Mouse (Mus musculus) splenic B cell, adult 2 months (primary cell): ENCODE data around the gene Wnt16.

Experiments
- DNase-seq: peaks from one replicate; pipeline ENCODE4 v3.0.0-alpha.2; 2011; ENCODE audit warnings: low read depth, low spot score
- H3K27me3 ChIP-seq: 2 replicates; pipeline ENCODE4 v1.6.1; 2012; ENCODE audit warnings: mild to moderate bottlenecking, low read length, moderate library complexity, mixed read lengths; ENCODE audit not compliant: control insufficient read depth, poor library complexity, insufficient read depth, severe bottlenecking
- H3K36me3 ChIP-seq: 2 replicates; pipeline ENCODE4 v1.6.1; 2012; ENCODE audit warnings: mild to moderate bottlenecking, low read length, moderate library complexity, mixed read lengths; ENCODE audit not compliant: control insufficient read depth, poor library complexity, insufficient read depth, severe bottlenecking

Gene Wnt16

DNA sequence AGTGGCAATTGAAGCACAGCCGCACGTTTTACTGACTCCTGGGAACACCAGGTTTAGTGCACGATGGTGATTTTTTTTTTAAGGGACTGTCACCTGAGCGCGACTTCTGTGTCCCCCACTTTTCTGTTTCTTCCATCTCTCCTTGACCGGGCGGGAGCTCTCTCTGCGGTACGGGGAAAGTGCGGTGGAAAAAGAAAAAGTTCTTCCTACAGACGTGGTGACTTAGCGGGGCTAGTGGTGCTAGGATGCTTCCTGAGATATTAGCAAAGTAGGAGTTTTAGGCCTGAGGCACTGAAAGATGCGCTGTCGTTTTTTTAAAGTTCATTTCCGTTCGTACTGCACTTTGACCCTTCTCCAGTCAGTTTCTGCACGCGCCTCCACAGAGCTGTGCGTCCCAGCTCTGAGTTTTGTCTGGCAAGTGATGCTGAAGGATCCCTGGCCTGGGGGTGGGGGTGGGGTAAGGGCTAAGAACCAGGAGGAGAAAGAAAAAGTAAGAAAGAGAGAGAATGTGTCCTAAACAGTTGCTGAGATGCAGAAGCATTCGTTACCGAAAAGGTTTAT is 1.5 kb downstream of the Wnt16 start:
- H3K36me3 ChIP-seq: no peaks in the 10 kb centered on the region
- H3K27me3 ChIP-seq: no peaks in the 10 kb centered on the region; the same call in 1 of the 2 replicates
- no peak for DNase-seq

DNA sequence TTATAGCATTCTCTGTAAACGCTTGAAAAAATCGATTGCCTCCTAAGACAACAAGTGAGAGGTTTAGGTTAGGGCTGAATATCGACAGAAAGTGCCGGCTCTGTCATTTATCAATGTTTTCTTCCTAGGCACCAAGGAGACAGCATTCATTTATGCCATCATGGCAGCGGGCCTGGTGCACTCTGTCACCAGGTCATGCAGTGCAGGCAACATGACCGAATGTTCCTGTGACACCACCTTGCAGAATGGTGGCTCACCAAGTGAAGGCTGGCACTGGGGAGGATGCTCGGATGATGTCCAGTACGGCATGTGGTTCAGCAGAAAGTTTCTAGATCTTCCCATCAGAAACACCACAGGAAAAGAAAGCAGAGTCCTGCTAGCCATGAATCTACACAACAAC is 2.8 kb downstream of the Wnt16 start:
- DNase-seq: no peak
- Histone ChIP-seq H3K27me3 (no peaks in the 10 kb centered on the region; the same call in 1 of the 2 replicates), H3K36me3 (no peaks in the 10 kb centered on the region)

DNA sequence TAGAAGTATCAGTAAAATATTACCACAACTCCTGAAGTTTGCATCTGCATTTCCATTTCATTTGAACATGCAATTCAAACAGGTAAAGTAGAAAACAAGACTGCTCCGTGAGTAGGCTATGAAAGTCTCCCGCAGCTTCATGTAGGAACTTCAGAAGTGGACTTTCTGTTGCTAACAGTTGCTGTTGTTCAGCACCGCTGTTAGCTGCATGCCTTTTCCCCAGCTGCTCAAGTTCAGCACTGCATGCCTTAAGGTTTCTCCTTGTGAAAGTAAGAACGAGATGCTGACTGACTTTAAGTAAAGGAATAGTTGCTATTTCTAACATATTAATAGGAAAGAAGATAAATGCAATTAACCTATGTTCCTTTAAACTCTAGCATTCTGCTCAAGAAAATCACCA is 4.0 kb downstream of the Wnt16 start:
- no peak for DNase-seq
- H3K27me3 ChIP-seq: no peaks in the 10 kb centered on the region; the same call in 1 of the 2 replicates
- H3K36me3 ChIP-seq: no peaks in the 10 kb centered on the region

DNA sequence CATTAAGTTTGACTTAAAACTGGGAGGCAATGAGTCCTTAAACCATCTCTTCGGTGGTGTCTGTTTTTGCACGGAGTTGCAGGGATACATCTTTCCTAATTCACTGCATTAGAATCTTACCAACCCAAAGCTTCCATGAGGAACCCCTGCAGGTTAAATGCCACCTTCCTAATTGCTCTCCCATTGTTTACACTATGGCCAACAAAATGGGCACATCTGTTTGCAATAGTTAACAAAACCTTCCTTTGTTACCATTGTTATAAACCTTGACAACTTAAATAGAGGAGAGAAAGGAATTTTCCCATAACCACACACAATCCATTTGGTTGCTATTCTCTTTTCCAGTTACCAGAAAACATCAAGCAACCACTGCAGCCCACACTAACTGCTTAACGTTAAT is 5.9 kb downstream of the Wnt16 start:
- Histone ChIP-seq H3K27me3 (no peaks in the 10 kb centered on the region; the same call in 1 of the 2 replicates), H3K36me3 (no peaks in the 10 kb centered on the region)
- no peak for DNase-seq

DNA sequence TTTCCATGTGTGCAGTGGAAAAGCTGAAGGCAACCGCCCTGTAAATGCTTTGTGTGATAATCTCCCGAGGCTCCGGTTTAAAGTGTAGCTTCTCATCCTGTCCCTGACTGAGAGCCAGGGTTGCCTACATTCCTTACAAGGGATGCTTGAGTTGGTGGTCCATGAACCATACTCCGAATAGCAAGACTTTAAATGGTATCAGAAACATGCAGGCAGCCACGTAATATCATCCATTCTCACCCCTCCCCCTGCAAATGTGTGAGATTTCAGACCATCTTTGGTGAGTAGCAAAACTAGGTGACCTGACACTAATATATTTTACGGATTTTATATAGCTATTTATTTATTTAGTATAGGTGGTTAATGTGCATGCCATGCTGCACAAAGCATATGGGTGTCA is 9.0 kb downstream of the Wnt16 start:
- no peak for DNase-seq
- Histone ChIP-seq H3K36me3 (peaks cover 2% of the 10 kb centered on the region; the same call in 1 of the 2 replicates), H3K27me3 (no peaks in the 10 kb centered on the region; the same call in 1 of the 2 replicates)

DNA sequence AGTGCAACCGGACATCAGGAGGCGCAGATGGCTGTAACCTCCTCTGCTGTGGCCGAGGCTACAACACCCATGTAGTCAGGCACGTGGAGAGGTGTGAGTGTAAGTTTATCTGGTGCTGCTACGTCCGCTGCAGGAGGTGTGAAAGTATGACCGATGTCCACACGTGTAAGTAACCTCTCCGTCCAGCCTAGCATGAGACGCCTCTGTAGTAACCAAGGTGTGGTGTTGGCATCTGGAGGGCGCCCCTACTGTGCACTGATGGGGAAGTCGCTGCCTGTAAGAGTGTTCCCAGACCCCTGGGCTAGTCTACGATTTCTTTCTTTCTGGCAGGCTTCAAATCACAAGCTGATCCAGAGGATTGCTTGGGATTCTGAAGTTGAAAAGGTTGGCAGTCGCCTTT is 10.0 kb downstream of the Wnt16 start:
- no peak for DNase-seq
- Histone ChIP-seq H3K27me3 (no peaks in the 10 kb centered on the region), H3K36me3 (peaks cover 2% of the 10 kb centered on the region; the same call in 1 of the 2 replicates)

DNA sequence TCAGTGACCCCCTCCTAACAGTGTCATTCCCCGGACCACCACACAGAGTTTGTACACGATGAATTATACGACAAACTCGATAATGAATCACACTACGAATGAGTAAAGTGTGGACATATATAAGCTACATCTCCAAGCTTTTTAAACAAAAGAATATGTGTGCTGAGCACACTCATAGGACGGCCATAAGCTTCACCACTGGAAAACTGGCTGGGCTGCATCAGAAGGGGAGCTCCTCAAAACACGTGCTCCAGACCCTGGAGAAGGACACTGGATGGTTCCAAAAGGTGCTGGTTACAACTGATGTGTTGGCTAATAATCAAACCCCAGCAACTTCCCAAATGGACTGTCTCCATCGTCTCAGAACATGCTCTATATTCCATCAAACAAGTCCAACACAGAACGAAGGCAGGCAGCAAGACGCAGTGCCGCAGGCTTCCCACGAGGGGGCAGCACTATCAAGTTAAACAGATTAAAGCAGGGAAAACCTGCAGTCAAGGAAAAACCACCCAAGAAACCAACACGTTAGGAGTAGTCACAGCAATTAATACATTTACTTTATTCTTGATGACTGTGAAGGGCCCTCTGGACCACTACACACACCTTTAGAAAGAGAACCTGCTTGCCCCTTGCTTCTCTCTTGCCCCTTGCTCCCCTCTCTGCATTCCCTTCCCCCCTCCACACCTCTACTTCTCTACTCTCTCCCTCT is 37.5 kb downstream of the Wnt16 start:
- H3K27me3 ChIP-seq: no peaks in the 10 kb centered on the region
- peaks cover 4% of the 10 kb centered on the region; the same call in 1 of the 2 replicates for H3K36me3 ChIP-seq
- DNase-seq: peak; percentile 80

DNA sequence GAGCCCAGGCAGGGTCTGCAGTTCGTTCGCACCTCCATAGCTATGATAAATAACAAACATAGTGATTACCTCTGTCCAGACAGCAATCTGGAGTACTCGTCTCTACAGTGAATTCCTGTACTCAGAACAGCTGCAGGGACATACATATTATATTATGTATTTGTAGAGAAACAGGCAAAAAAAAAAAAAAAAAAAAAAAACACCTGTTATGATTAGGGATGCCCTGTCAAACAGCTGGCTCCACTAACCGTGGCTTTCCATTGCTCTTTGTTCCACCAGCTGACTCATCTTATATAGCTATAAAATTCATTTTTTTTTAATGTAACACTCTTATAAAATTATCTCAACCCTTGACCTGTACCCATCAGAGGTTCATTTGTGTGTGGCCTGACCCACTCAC is 38.3 kb downstream of the Wnt16 start:
- no peak for DNase-seq
- no peaks in the 10 kb centered on the region for H3K27me3 ChIP-seq
- H3K36me3 ChIP-seq: peaks cover 2% of the 10 kb centered on the region; the same call in 1 of the 2 replicates

DNA sequence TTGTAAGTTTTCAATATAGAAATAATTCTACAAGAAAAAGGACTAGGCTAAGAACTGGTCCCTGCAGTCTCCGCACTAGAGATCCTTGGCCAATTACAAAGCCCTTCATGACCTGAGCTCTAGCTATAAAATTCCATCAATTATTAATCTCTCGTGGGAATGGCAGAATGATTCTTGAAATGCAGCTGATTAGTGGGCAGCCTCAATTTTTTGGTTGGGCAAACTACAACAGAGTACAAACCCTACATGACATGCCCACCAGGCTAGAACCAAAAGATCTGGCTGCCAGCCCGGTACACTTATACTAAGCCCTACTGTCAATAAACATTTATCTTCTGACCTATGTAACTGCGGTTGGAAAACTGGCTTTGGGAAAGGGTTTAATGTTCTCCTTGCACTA is 39.1 kb downstream of the Wnt16 start:
- DNase-seq: no peak
- Histone ChIP-seq H3K27me3 (no peaks in the 10 kb centered on the region), H3K36me3 (peaks cover 2% of the 10 kb centered on the region; the same call in 1 of the 2 replicates)

DNA sequence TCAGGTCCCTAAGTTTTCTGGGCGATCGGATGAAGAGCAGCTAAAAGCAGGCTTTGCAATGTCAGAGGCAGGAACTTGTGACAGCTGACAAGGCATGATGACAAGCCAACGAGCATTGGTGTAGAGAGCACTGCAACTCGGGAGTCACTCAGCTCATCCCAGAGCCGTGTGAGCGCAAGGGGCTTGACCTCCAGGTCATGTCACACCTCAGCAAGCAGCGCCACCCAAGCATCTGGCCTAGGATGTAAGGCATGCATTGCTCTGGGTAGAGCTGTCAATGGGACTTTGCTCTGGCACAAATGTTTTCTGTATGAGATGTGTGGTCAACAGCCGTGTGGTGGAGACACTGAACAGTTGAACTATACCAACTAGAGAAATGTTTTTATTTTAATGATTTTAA is 39.9 kb downstream of the Wnt16 start:
- DNase-seq: no peak
- peaks cover under 1% of the 10 kb centered on the region; the same call in 1 of the 2 replicates for H3K36me3 ChIP-seq
- H3K27me3 ChIP-seq: no peaks in the 10 kb centered on the region

DNA sequence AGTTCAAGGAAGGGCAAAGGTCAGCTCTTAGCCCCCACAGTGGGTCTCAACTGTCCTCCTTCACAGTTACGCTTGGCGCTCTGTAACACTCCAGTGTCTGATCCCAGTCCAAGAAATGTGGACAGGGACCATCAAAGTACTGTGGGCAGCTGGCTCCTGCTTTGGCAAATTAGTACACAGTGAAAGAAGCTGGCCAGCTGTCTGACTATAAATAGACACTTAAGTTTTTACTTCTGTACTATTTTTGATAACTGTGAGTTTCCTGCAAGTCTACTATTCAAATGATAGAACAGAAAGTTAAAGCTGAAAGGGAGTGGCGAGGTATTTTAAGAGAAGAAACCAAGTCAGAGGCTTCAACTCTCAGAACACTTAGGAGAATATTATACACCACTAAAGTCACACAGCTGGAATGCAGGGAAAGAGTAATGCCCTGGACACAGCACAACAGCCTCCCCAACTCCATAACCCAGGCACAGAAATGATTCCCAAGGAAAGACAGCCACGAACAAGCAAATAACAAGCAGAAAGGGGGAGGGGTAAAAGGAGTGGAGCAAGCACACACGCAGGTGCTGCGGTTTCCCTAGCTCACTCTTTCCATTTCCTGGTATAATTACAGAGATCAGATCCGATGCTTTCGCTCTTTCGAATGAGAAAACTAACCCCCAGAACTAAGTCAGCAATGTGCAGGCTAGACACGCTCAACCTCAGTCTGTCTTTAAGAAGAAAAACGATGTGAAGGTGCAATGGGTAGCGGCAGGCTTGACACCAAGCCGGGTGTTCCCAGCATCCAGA is 42.3 kb downstream of the Wnt16 start:
- Histone ChIP-seq H3K36me3 (peaks cover 2% of the 10 kb centered on the region; the same call in 1 of the 2 replicates), H3K27me3 (no peaks in the 10 kb centered on the region)
- peak; percentile 77 for DNase-seq

DNA sequence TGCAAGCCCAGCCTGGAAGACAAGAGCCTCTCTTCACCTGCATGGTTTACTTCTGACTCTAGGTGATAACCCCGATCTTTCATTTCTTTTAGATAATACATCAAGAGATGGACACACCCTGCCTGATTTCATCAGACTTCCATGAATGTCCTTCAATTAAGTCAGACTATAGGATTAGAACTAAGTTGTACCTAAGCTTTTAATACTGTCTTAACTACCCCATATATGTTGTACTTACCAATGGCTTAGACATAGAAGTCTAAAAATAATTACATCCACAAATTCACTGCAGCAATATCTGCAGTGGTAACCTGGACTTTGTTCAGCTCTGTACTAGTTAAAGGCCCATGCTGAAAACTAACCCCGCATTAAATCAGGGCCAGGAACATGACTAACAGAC is 44.5 kb downstream of the Wnt16 start:
- Histone ChIP-seq H3K36me3 (peaks cover 3% of the 10 kb centered on the region; the same call in 1 of the 2 replicates), H3K27me3 (no peaks in the 10 kb centered on the region)
- DNase-seq: no peak

DNA sequence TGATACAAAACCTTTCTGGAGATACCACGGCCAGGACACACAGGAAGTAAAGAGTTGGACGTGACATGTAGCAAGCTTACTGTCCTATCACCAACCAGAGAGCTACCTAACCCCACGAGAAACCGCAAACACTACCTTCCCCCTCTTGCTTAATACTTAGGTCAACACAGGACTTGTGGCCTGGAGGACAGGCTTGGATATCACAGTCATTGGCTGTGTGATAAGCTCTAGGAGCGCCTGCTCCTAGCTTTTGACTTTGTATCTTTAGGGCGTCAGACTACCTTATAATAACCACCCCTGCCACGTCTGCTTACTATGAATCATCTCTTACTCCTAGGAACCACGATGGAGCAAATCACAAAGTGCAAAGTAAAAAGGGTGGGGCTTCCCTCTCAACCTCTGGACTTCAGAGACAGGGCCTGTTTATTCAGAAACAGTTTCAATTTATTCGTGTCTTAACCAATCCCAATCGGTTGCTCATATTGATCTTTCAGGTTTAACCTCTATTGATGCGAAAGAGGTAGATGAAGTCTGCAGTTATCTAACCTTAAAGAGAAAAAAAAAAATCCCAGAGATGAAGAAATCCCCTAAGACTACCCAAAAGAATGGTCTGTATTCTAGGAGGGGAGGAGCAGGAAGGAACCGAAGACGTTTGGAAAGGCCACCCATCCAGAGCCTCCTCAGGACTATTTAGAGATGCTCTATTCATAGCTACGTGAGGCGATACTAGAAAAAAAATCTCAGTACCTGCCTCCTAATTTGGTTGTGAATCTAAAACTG is 51.9 kb downstream of the Wnt16 start:
- no peak for DNase-seq
- Histone ChIP-seq H3K27me3 (no peaks in the 10 kb centered on the region), H3K36me3 (peaks cover 8% of the 10 kb centered on the region)

DNA sequence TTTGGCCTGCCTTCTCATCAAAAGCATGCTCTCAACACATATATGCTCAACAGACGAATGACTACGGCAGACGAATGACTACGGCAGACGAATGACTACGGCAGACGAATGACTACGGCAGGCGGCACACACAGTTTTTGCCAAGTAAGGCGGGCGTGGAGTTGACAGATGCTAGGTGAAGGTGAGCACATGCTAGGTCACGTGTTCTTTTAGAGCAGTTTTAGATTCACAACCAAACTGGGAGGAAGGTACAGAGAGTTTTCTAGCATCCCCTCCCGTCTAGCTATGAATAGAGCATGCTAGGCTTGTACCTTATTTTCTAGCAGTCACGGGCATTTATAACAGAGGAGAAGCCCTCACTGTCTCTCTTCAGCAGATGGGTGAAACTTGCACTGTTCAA is 52.8 kb downstream of the Wnt16 start:
- peaks cover 7% of the 10 kb centered on the region for H3K36me3 ChIP-seq
- DNase-seq: no peak
- no peaks in the 10 kb centered on the region for H3K27me3 ChIP-seq
